Mouse (Mus musculus) megakaryocyte, embryonic 14.5 days (primary cell): ENCODE data around the gene Parva. TPM values are rescaled to one million over a fixed set of nuclear protein-coding genes. Genes with fewer than 3 reads are reported as not detected.

Experiments used
- H3K27me3 ChIP-seq: replicated peaks from 2 replicates; pipeline ENCODE3; 2012; ENCODE audit warnings: inconsistent platforms
- H3K36me3 ChIP-seq: replicated peaks from 2 replicates; pipeline ENCODE3; 2012; ENCODE audit warnings: low read length, inconsistent platforms, mixed read lengths
- H3K4me1 ChIP-seq: 2 replicates; pipeline ENCODE4 v1.6.1; 2012; ENCODE audit warnings: inconsistent platforms
- H3K4me3 ChIP-seq: replicated peaks from 2 replicates; pipeline ENCODE3; 2012; ENCODE audit warnings: moderate library complexity, mild to moderate bottlenecking, inconsistent platforms
- H3K9me3 ChIP-seq: 2 replicates; pipeline ENCODE4 v1.6.1; 2012; ENCODE audit warnings: inconsistent platforms
- FLI1 ChIP-seq: IDR thresholded peaks from 2 replicates; pipeline ENCODE4 v1.6.1; 2012; ENCODE audit warnings: low read length, inconsistent platforms, mixed read lengths
- GATA1 ChIP-seq: IDR thresholded peaks from 3 replicates; pipeline ENCODE4 v1.6.1; 2012; ENCODE audit warnings: mixed read lengths, low read length, inconsistent platforms, borderline replicate concordance
- polyA plus RNA-seq: library from polyadenylated mRNA; stranded (reverse); fragments of >175 nt; gene quantifications from 2 replicates; pipeline ENCODE4 v1.2.3, GENCODE M21; 2012; ENCODE audit warnings: low replicate concordance; ENCODE audit not compliant: insufficient read depth

Gene Parva
- polyA plus RNA-seq, 1 experiment: 0.07 TPM

GRCm38 (mm10) chr7:112397786-112398185 lies 29.5 kb upstream of the Parva start:
- H3K4me1 ChIP-seq: peaks cover 19% of the 10 kb centered on the region
- H3K9me3 ChIP-seq: no peaks in the 10 kb centered on the region
- H3K27me3 ChIP-seq: peaks cover 13% of the 10 kb centered on the region
- H3K4me3 ChIP-seq: no peak overlapping the region
- TF ChIP-seq GATA1: no peak
- no peak for TF ChIP-seq FLI1
- H3K36me3 ChIP-seq: no peaks in the 10 kb centered on the region

- no peak for TF ChIP-seq FLI1
- TF ChIP-seq GATA1: no peak
- Histone ChIP-seq H3K4me3 (no peak overlapping the region), H3K36me3 (no peaks in the 10 kb centered on the region), H3K9me3 (no peaks in the 10 kb centered on the region), H3K27me3 (peaks cover 19% of the 10 kb centered on the region), H3K4me1 (peaks cover 14% of the 10 kb centered on the region)
Measured at GRCm38 (mm10) chr7:112399425-112400170, 27.7 kb upstream of the Parva start.

GRCm38 (mm10) chr7:112400175-112400574 lies 27.1 kb upstream of the Parva start:
- Histone ChIP-seq H3K4me3 (no peak overlapping the region), H3K36me3 (no peaks in the 10 kb centered on the region), H3K4me1 (peaks cover 20% of the 10 kb centered on the region), H3K27me3 (peaks cover 15% of the 10 kb centered on the region), H3K9me3 (no peaks in the 10 kb centered on the region)
- no peak for TF ChIP-seq GATA1
- TF ChIP-seq FLI1: no peak

GRCm38 (mm10) chr7:112405061-112405460 lies 22.2 kb upstream of the Parva start:
- H3K4me3 ChIP-seq: no peak overlapping the region
- H3K36me3 ChIP-seq: no peaks in the 10 kb centered on the region
- H3K9me3 ChIP-seq: no peaks in the 10 kb centered on the region
- TF ChIP-seq GATA1 (no peak), FLI1 (no peak)
- peaks cover 25% of the 10 kb centered on the region for H3K27me3 ChIP-seq
- H3K4me1 ChIP-seq: peaks cover 15% of the 10 kb centered on the region

- Histone ChIP-seq H3K9me3 (no peaks in the 10 kb centered on the region), H3K27me3 (peaks cover 30% of the 10 kb centered on the region), H3K4me1 (peaks cover 12% of the 10 kb centered on the region), H3K4me3 (no peak overlapping the region), H3K36me3 (no peaks in the 10 kb centered on the region)
- no peak for TF ChIP-seq GATA1
- no peak for TF ChIP-seq FLI1
Measured at GRCm38 (mm10) chr7:112405578-112405977, 21.7 kb upstream of the Parva start.

GRCm38 (mm10) chr7:112407597-112407996 lies 19.7 kb upstream of the Parva start:
- no peaks in the 10 kb centered on the region for H3K9me3 ChIP-seq
- no peaks in the 10 kb centered on the region for H3K36me3 ChIP-seq
- peaks cover 40% of the 10 kb centered on the region for H3K27me3 ChIP-seq
- TF ChIP-seq GATA1: no peak
- TF ChIP-seq FLI1: no peak
- H3K4me3 ChIP-seq: no peak overlapping the region
- H3K4me1 ChIP-seq: peaks cover 8% of the 10 kb centered on the region

GRCm38 (mm10) chr7:112409991-112410390 lies 17.3 kb upstream of the Parva start:
- TF ChIP-seq GATA1: no peak
- TF ChIP-seq FLI1: no peak
- Histone ChIP-seq H3K27me3 (peaks cover 36% of the 10 kb centered on the region), H3K4me1 (peaks cover 2% of the 10 kb centered on the region), H3K4me3 (no peak overlapping the region), H3K9me3 (no peaks in the 10 kb centered on the region), H3K36me3 (no peaks in the 10 kb centered on the region)

- H3K27me3 ChIP-seq: peaks cover 57% of the 10 kb centered on the region
- H3K9me3 ChIP-seq: no peaks in the 10 kb centered on the region
- peaks cover 4% of the 10 kb centered on the region; the same call in 1 of the 2 replicates for H3K4me1 ChIP-seq
- H3K36me3 ChIP-seq: no peaks in the 10 kb centered on the region
- no peak for TF ChIP-seq FLI1
- TF ChIP-seq GATA1: no peak
- no peak overlapping the region for H3K4me3 ChIP-seq
Measured at GRCm38 (mm10) chr7:112413286-112413685, 14.0 kb upstream of the Parva start.

- no peaks in the 10 kb centered on the region for H3K9me3 ChIP-seq
- H3K4me3 ChIP-seq: no peak overlapping the region
- H3K36me3 ChIP-seq: no peaks in the 10 kb centered on the region
- TF ChIP-seq FLI1 (no peak), GATA1 (no peak)
- H3K27me3 ChIP-seq: peaks cover 43% of the 10 kb centered on the region
- peaks cover 4% of the 10 kb centered on the region; the same call in 1 of the 2 replicates for H3K4me1 ChIP-seq
Measured at GRCm38 (mm10) chr7:112416058-112416526, 11.2 kb upstream of the Parva start.

GRCm38 (mm10) chr7:112416730-112417513 lies 10.4 kb upstream of the Parva start:
- H3K27me3 ChIP-seq: peaks cover 38% of the 10 kb centered on the region
- TF ChIP-seq FLI1 (no peak), GATA1 (no peak)
- H3K4me1 ChIP-seq: peaks cover 4% of the 10 kb centered on the region; the same call in 1 of the 2 replicates
- no peaks in the 10 kb centered on the region for H3K9me3 ChIP-seq
- H3K4me3 ChIP-seq: no peak overlapping the region
- H3K36me3 ChIP-seq: no peaks in the 10 kb centered on the region
